Mouse (Mus musculus): ENCODE data around the gene Gm34653. TPM values are rescaled to one million over a fixed set of nuclear protein-coding genes. Genes with fewer than 3 reads are reported as not detected.

The Gm34653 gene
- polyA plus RNA-seq, 1 experiment, result not detected

DNA sequence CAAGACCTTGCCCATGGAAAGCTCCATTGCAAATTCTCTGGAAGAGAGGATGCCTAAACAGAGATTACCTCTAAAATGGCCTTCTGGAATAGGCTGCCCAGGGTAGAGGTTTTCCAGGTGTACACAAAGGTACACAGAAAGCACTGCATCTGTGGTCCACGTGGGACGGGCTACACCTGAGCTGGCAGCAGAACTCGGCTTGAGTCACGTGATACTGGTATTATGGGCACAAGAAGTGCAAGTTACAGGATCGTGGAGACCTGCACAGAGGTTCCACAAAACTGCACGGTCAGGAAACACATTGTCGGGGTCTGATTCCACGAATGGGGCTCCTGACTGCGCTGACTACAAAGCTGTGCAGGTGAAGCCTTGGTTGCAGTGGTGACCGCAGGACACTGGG, 47.2 kb downstream of the Gm34653 start:
- Histone ChIP-seq H3K4me3 (ENCODE audit: insufficient read depth, low read length) (no peak overlapping the region), H3K27ac (ENCODE audit: insufficient read depth, low read depth, low read length) (no peak overlapping the region), H3K4me1 (ENCODE audit: control insufficient read depth, insufficient read depth, low read length) (peaks cover 2% of the 10 kb centered on the region)
- no peak for TF ChIP-seq CTCF (IDR thresholded peaks at IDR 0.05; ENCODE audit: low read depth, low read length)
- TF ChIP-seq POLR2A (IDR thresholded peaks at IDR 0.05; ENCODE audit: borderline replicate concordance, low read depth, low read length), result no peak

DNA sequence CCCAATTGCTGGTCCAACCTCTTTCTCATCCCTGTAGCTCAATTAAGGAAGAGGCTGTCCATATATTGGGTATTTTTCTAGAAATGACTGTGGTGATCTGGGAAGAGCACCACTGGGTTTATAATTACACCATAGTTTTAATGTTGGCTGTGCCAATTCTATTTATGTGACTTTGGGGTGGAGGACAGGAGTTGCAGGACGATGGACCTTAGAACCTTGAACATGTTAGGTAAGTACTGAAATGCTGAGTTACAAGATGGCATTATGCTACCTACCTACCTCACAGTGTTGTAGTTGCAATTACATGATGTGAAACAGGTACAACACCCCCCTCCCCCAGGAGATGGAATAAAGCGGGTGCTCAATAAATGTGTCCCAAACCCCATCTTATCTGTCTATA, 50.0 kb downstream of the Gm34653 start:
- H3K27ac ChIP-seq (ENCODE audit: insufficient read depth, low read depth, low read length), result no peak overlapping the region
- peaks cover 2% of the 10 kb centered on the region for H3K4me1 ChIP-seq (ENCODE audit: control insufficient read depth, insufficient read depth, low read length)
- H3K4me3 ChIP-seq (ENCODE audit: insufficient read depth, low read length), result no peak overlapping the region
- TF ChIP-seq POLR2A (IDR thresholded peaks at IDR 0.05; ENCODE audit: borderline replicate concordance, low read depth, low read length), result no peak
- TF ChIP-seq CTCF (IDR thresholded peaks at IDR 0.05; ENCODE audit: low read depth, low read length), result no peak

GRCm38 (mm10) chr2:34883190-34883589, 50.4 kb downstream of the Gm34653 start:
- Histone ChIP-seq H3K4me3 (ENCODE audit: insufficient read depth, low read length) (no peak overlapping the region), H3K27ac (ENCODE audit: insufficient read depth, low read depth, low read length) (no peak overlapping the region), H3K4me1 (ENCODE audit: control insufficient read depth, insufficient read depth, low read length) (peaks cover 2% of the 10 kb centered on the region)
- TF ChIP-seq CTCF (IDR thresholded peaks at IDR 0.05; ENCODE audit: low read depth, low read length), result no peak
- TF ChIP-seq POLR2A (IDR thresholded peaks at IDR 0.05; ENCODE audit: borderline replicate concordance, low read depth, low read length), result no peak

GRCm38 (mm10) chr2:34884186-34884585, 51.4 kb downstream of the Gm34653 start:
- Histone ChIP-seq H3K4me1 (ENCODE audit: control insufficient read depth, insufficient read depth, low read length) (no peaks in the 10 kb centered on the region), H3K4me3 (ENCODE audit: insufficient read depth, low read length) (no peak overlapping the region), H3K27ac (ENCODE audit: insufficient read depth, low read depth, low read length) (no peak overlapping the region)
- TF ChIP-seq CTCF (IDR thresholded peaks at IDR 0.05; ENCODE audit: low read depth, low read length) (no peak), POLR2A (IDR thresholded peaks at IDR 0.05; ENCODE audit: borderline replicate concordance, low read depth, low read length) (no peak)

Other genes with a start within 250 kb of the Gm34653 start
- gene Gapvd1, start 77.8 kb upstream of the Gm34653 start, polyA plus RNA-seq (2012; ENCODE audit: insufficient read depth, insufficient read length, missing spikeins), result 90.8 and 98.7 TPM in 2 replicates
- 319 and 328 TPM in 2 replicates for gene Hspa5, start 61.0 kb upstream of the Gm34653 start, polyA plus RNA-seq (2012; ENCODE audit: insufficient read depth, insufficient read length, missing spikeins)
- 10.2 and 10.6 TPM in 2 replicates for gene Rabepk, start 33.1 kb upstream of the Gm34653 start, polyA plus RNA-seq (2012; ENCODE audit: insufficient read depth, insufficient read length, missing spikeins)
- gene Fbxw2, start 6.7 kb upstream of the Gm34653 start, polyA plus RNA-seq (2012; ENCODE audit: insufficient read depth, insufficient read length, missing spikeins), result 53.3 and 56.3 TPM in 2 replicates
- not detected in 2 replicates for gene Cutal, start 41.4 kb downstream of the Gm34653 start, polyA plus RNA-seq (2012; ENCODE audit: insufficient read depth, insufficient read length, missing spikeins)
- 34.5 and 37.8 TPM in 2 replicates for gene Psmd5, start 42.0 kb downstream of the Gm34653 start, polyA plus RNA-seq (2012; ENCODE audit: insufficient read depth, insufficient read length, missing spikeins)
- gene Phf19, start 81.0 kb downstream of the Gm34653 start, polyA plus RNA-seq (2012; ENCODE audit: insufficient read depth, insufficient read length, missing spikeins), result 9.9 and 13.4 TPM in 2 replicates
- gene Traf1, start 128.8 kb downstream of the Gm34653 start, polyA plus RNA-seq (2012; ENCODE audit: insufficient read depth, insufficient read length, missing spikeins), result 22.0 and 28.0 TPM in 2 replicates
- not detected in 2 replicates for gene Hc, start 228.4 kb downstream of the Gm34653 start, polyA plus RNA-seq (2012; ENCODE audit: insufficient read depth, insufficient read length, missing spikeins)

Data from bone marrow macrophage, adult 2 months (primary cell).